Mouse (Mus musculus): Measurements from ENCODE around the gene Axin2. TPM values are rescaled to one million over a fixed set of nuclear protein-coding genes. Genes with fewer than 3 reads are reported as not detected.

Axin2 gene
- total and polyA plus RNA-seq, 3 experiments, result 14.2 to 29.9 (median 16.6) TPM

GRCm38 (mm10) chr11:108987705-108988104 lies 67.6 kb downstream of the Axin2 start:
- in situ Hi-C loops (cut with MboI; ENCODE audit: low pct_ligation_motif_present, low pct_unique_long_range_greater_than_20kb, low sequenced_read_pairs), result no loop called here
- H3K36me3 ChIP-seq (replicated peaks in 1 of 2; ENCODE audit: control insufficient read depth in 1 of 2, insufficient read depth in 1 of 2, low read length in 1 of 2), result no peaks in the 10 kb centered on the region

GRCm38 (mm10) chr11:108988258-108988657 lies 68.1 kb downstream of the Axin2 start:
- no peaks in the 10 kb centered on the region for H3K9me3 ChIP-seq (replicated peaks; ENCODE audit: low read length)
- no peak overlapping the region for H3K4me3 ChIP-seq (replicated peaks in 1 of 3; ENCODE audit: low read depth in 2 of 3, low read length in 2 of 3, poor library complexity in 1 of 3)
- H3K4me2 ChIP-seq (ENCODE audit: insufficient read depth, low read depth, poor library complexity, severe bottlenecking), result no peak overlapping the region
- no peak overlapping the region for H3K9ac ChIP-seq (ENCODE audit: insufficient read depth, low read depth)
- H3K36me3 ChIP-seq (replicated peaks in 1 of 2; ENCODE audit: control insufficient read depth in 1 of 2, insufficient read depth in 1 of 2, low read length in 1 of 2), result no peaks in the 10 kb centered on the region
- dilution Hi-C loops (cut with MboI; ENCODE audit: extremely low pct_ligation_motif_present, extremely low pct_unique_long_range_greater_than_20kb, low sequenced_read_pairs) (no loop called here), in situ Hi-C loops (cut with MboI; ENCODE audit: low pct_ligation_motif_present, low pct_unique_long_range_greater_than_20kb, low sequenced_read_pairs) (no loop called here)
- no peak overlapping the region for H3K27ac ChIP-seq (ENCODE audit: insufficient read depth, low read depth)
- H3K27me3 ChIP-seq (replicated peaks), result peaks cover 1% of the 10 kb centered on the region
- peaks cover 13 to 36% of the 10 kb centered on the region in 2 experiments for H3K4me1 ChIP-seq (ENCODE audit: control insufficient read depth in 1 of 2, insufficient read depth in 2 of 2)
- no peaks in the 10 kb centered on the region for H3K79me2 ChIP-seq (replicated peaks; ENCODE audit: control insufficient read depth, extremely low read depth, insufficient read depth, poor library complexity, severe bottlenecking)
- DNase-seq (ENCODE audit: extremely low read depth), result no peak
- TF ChIP-seq HCFC1 (IDR thresholded peaks at IDR 0.05; ENCODE audit: low read depth, low read length) (no peak), USF1 (IDR thresholded peaks at IDR 0.05; ENCODE audit: low read depth, low read length) (no peak), TBP (conservative IDR thresholded peaks at IDR 0.05; ENCODE audit: low read depth, low read length) (no peak), ETS1 (conservative IDR thresholded peaks at IDR 0.05; ENCODE audit: low read depth, low read length) (no peak), TCF12 (IDR thresholded peaks at IDR 0.05; ENCODE audit: low read depth, low read length) (no peak)

More at GRCm38 (mm10) chr11:108987705-108988104, 67.6 kb downstream of the Axin2 start:
- H3K9me3 ChIP-seq (replicated peaks; ENCODE audit: low read length), result no peaks in the 10 kb centered on the region
- H3K4me3 ChIP-seq (replicated peaks in 1 of 3; ENCODE audit: low read depth in 2 of 3, low read length in 2 of 3, poor library complexity in 1 of 3), result no peak overlapping the region
- peaks cover 1% of the 10 kb centered on the region for H3K27me3 ChIP-seq (replicated peaks)
- TF ChIP-seq UBTF (IDR thresholded peaks at IDR 0.05; ENCODE audit: low read depth, low read length), result no peak
- TF ChIP-seq CHD2 (IDR thresholded peaks at IDR 0.05; ENCODE audit: low read length), result no peak
- no peak for TF ChIP-seq BHLHE40 (IDR thresholded peaks at IDR 0.05; ENCODE audit: low read depth, low read length)
- dilution Hi-C loops (cut with MboI; ENCODE audit: extremely low pct_ligation_motif_present, extremely low pct_unique_long_range_greater_than_20kb, low sequenced_read_pairs), result no loop called here
- peaks cover 13 to 42% of the 10 kb centered on the region in 2 experiments for H3K4me1 ChIP-seq (ENCODE audit: control insufficient read depth in 1 of 2, insufficient read depth in 2 of 2)
- H3K4me2 ChIP-seq (ENCODE audit: insufficient read depth, low read depth, poor library complexity, severe bottlenecking), result no peak overlapping the region
- no peak overlapping the region for H3K9ac ChIP-seq (ENCODE audit: insufficient read depth, low read depth)
- DNase-seq (ENCODE audit: extremely low read depth), result no peak
- H3K79me2 ChIP-seq (replicated peaks; ENCODE audit: control insufficient read depth, extremely low read depth, insufficient read depth, poor library complexity, severe bottlenecking), result no peaks in the 10 kb centered on the region
- H3K27ac ChIP-seq (ENCODE audit: insufficient read depth, low read depth), result no peak overlapping the region

- Histone ChIP-seq H3K4me1 (ENCODE audit: control insufficient read depth in 1 of 2, insufficient read depth in 2 of 2) (peaks cover 5 to 19% of the 10 kb centered on the region in 2 experiments), H3K4me3 (replicated peaks in 1 of 3; ENCODE audit: low read depth in 2 of 3, low read length in 2 of 3, poor library complexity in 1 of 3) (no peak overlapping the region), H3K27ac (ENCODE audit: insufficient read depth, low read depth) (no peak overlapping the region), H3K79me2 (replicated peaks; ENCODE audit: control insufficient read depth, extremely low read depth, insufficient read depth, poor library complexity, severe bottlenecking) (no peaks in the 10 kb centered on the region), H3K9ac (ENCODE audit: insufficient read depth, low read depth) (no peak overlapping the region), H3K9me3 (replicated peaks; ENCODE audit: low read length) (peaks cover 2% of the 10 kb centered on the region), H3K27me3 (replicated peaks) (peaks cover 1% of the 10 kb centered on the region), H3K36me3 (replicated peaks in 1 of 2; ENCODE audit: control insufficient read depth in 1 of 2, insufficient read depth in 1 of 2, low read length in 1 of 2) (no peaks in the 10 kb centered on the region), H3K4me2 (ENCODE audit: insufficient read depth, low read depth, poor library complexity, severe bottlenecking) (no peak overlapping the region)
- no peak for DNase-seq (ENCODE audit: extremely low read depth)
- no peak for TF ChIP-seq E2F4 (IDR thresholded peaks at IDR 0.05; ENCODE audit: insufficient replicate concordance, low read depth, low read length)
- no peak for TF ChIP-seq CTCF (conservative IDR thresholded peaks at IDR 0.05 in 1 of 2, IDR thresholded peaks at IDR 0.05 in 1 of 2; ENCODE audit: low read depth in 2 of 2, low read length in 2 of 2)
- TF ChIP-seq ZKSCAN1 (IDR thresholded peaks at IDR 0.05; ENCODE audit: borderline replicate concordance, low read depth, low read length), result no peak
- TF ChIP-seq EP300 (IDR thresholded peaks at IDR 0.05; ENCODE audit: low read length), result no peak
- no peak for TF ChIP-seq SMC3 (IDR thresholded peaks at IDR 0.05; ENCODE audit: low read depth, low read length)
- TF ChIP-seq SIN3A (IDR thresholded peaks at IDR 0.05; ENCODE audit: low read length), result no peak
- TF ChIP-seq RAD21 (IDR thresholded peaks at IDR 0.05; ENCODE audit: low read depth, low read length), result no peak
- TF ChIP-seq USF1 (IDR thresholded peaks at IDR 0.05; ENCODE audit: low read depth, low read length), result no peak
- TF ChIP-seq ZC3H11A (IDR thresholded peaks at IDR 0.05; ENCODE audit: low read depth, low read length), result no peak
- TF ChIP-seq KAT2A (IDR thresholded peaks at IDR 0.05; ENCODE audit: insufficient replicate concordance, low read length), result no peak
- TF ChIP-seq ZMIZ1 (IDR thresholded peaks at IDR 0.05; ENCODE audit: low read depth, low read length), result no peak
- no peak for TF ChIP-seq USF2 (conservative IDR thresholded peaks at IDR 0.05; ENCODE audit: low read depth, low read length)
- TF ChIP-seq MAX (IDR thresholded peaks at IDR 0.05; ENCODE audit: low read length), result no peak
- TF ChIP-seq MYC (IDR thresholded peaks at IDR 0.05; ENCODE audit: low read depth, low read length), result no peak
- no peak for TF ChIP-seq MAFK (IDR thresholded peaks at IDR 0.05; ENCODE audit: insufficient replicate concordance, low read length)
- TF ChIP-seq ZNF384 (IDR thresholded peaks at IDR 0.05; ENCODE audit: low read depth, low read length), result no peak
- dilution Hi-C loops (cut with MboI; ENCODE audit: extremely low pct_ligation_motif_present, extremely low pct_unique_long_range_greater_than_20kb, low sequenced_read_pairs) (no loop called here), in situ Hi-C loops (cut with MboI; ENCODE audit: low pct_ligation_motif_present, low pct_unique_long_range_greater_than_20kb, low sequenced_read_pairs) (no loop called here)
Observed at GRCm38 (mm10) chr11:108989940-108990339, 69.8 kb downstream of the Axin2 start.
